Mouse (Mus musculus) spleen, adult 2 months (tissue): ENCODE data around the gene Rsph14.

Source experiments
- CTCF ChIP-seq: fragments of 200-500 bp; IDR thresholded peaks from 2 replicates; pipeline ENCODE4 v1.5.1; 2011; ENCODE audit warnings: mild to moderate bottlenecking, inconsistent platforms; ENCODE audit not compliant: insufficient read depth, insufficient read length, insufficient replicate concordance; ENCODE audit errors: extremely low read depth
- POLR2A ChIP-seq: fragments of 200-500 bp; IDR thresholded peaks from 2 replicates; pipeline ENCODE4 v1.6.1; 2011; ENCODE audit warnings: low read depth, low read length, inconsistent platforms

GRCm38 (mm10) chr10:75065691-75066090, 33.3 kb upstream of the Rsph14 start:
- no peak for TF ChIP-seq CTCF
- no peak for TF ChIP-seq POLR2A
